Mouse (Mus musculus): Measurements from ENCODE around the gene Slc3a1. TPM values are rescaled to one million over a fixed set of nuclear protein-coding genes. Genes with fewer than 3 reads are reported as not detected.

Gene Slc3a1
- polyA plus RNA-seq, 1 experiment from 2014 or later, result 0.36 TPM

- no peak for ATAC-seq (replicated peaks)
- Histone ChIP-seq H3K36me3 (no peaks in the 10 kb centered on the region), H3K4me2 (replicated peaks) (no peak overlapping the region), H3K9me3 (no peaks in the 10 kb centered on the region), H3K4me1 (peaks cover 24% of the 10 kb centered on the region), H3K27me3 (no peaks in the 10 kb centered on the region), H3K27ac (replicated peaks) (no peak overlapping the region), H3K4me3 (peak overlapping the region; percentile 100; the same call in 1 of the 2 replicates), H3K9ac (replicated peaks) (no peak overlapping the region)
- WGBS, result 92% methylated on average over 6 of the region's 6 CpGs
Measured at GRCm38 (mm10) chr17:85091762-85092161, 63.6 kb downstream of the Slc3a1 start.

GRCm38 (mm10) chr17:85096396-85096795 lies 68.2 kb downstream of the Slc3a1 start:
- WGBS, result 95% methylated on average over 3 of the region's 3 CpGs
- ATAC-seq (replicated peaks), result no peak
- H3K36me3 ChIP-seq, result peaks cover 22% of the 10 kb centered on the region
- peaks cover 2% of the 10 kb centered on the region for H3K4me1 ChIP-seq
- no peak overlapping the region for H3K4me3 ChIP-seq
- H3K9me3 ChIP-seq, result 0 out of 2 replicates have a peak, but pooled peaks cover 6% of the 10 kb centered on the region
- no peak overlapping the region for H3K27ac ChIP-seq (replicated peaks)
- no peaks in the 10 kb centered on the region for H3K27me3 ChIP-seq
- H3K4me2 ChIP-seq (replicated peaks), result no peak overlapping the region
- H3K9ac ChIP-seq (replicated peaks), result no peak overlapping the region

- no peak overlapping the region for H3K4me3 ChIP-seq
- H3K9me3 ChIP-seq, result 0 out of 2 replicates have a peak, but pooled peaks cover 6% of the 10 kb centered on the region
- no peak for ATAC-seq (replicated peaks)
- no peaks in the 10 kb centered on the region for H3K4me1 ChIP-seq
- H3K27me3 ChIP-seq, result no peaks in the 10 kb centered on the region
- H3K36me3 ChIP-seq, result peaks cover 22% of the 10 kb centered on the region
- 90% methylated on average over 7 of the region's 7 CpGs for WGBS
- H3K4me2 ChIP-seq (replicated peaks), result no peak overlapping the region
- no peak overlapping the region for H3K9ac ChIP-seq (replicated peaks)
- no peak overlapping the region for H3K27ac ChIP-seq (replicated peaks)
Measured at GRCm38 (mm10) chr17:85098677-85099323, 70.6 kb downstream of the Slc3a1 start.

- 91% methylated on average over 3 of the region's 3 CpGs for WGBS
- no peak overlapping the region for H3K4me2 ChIP-seq (replicated peaks)
Measured at GRCm38 (mm10) chr17:85100232-85100631, 72.1 kb downstream of the Slc3a1 start.

GRCm38 (mm10) chr17:85101751-85102150 lies 73.6 kb downstream of the Slc3a1 start:
- no peak for ATAC-seq (replicated peaks)
- H3K27ac ChIP-seq (replicated peaks), result no peak overlapping the region
- 0 out of 2 replicates have a peak, but pooled peaks cover 6% of the 10 kb centered on the region for H3K9me3 ChIP-seq
- no peak overlapping the region for H3K9ac ChIP-seq (replicated peaks)
- no peaks in the 10 kb centered on the region for H3K4me1 ChIP-seq
- H3K4me2 ChIP-seq (replicated peaks), result no peak overlapping the region
- peaks cover 22% of the 10 kb centered on the region for H3K36me3 ChIP-seq
- 86% methylated on average over 7 of the region's 7 CpGs for WGBS
- H3K27me3 ChIP-seq, result no peaks in the 10 kb centered on the region
- H3K4me3 ChIP-seq, result no peak overlapping the region

More at GRCm38 (mm10) chr17:85100232-85100631, 72.1 kb downstream of the Slc3a1 start:
- no peak overlapping the region for H3K9ac ChIP-seq (replicated peaks)
- no peaks in the 10 kb centered on the region for H3K4me1 ChIP-seq
- no peak overlapping the region for H3K4me3 ChIP-seq
- peaks cover 22% of the 10 kb centered on the region for H3K36me3 ChIP-seq
- H3K27me3 ChIP-seq, result no peaks in the 10 kb centered on the region
- H3K27ac ChIP-seq (replicated peaks), result no peak overlapping the region
- ATAC-seq (replicated peaks), result no peak
- 0 out of 2 replicates have a peak, but pooled peaks cover 6% of the 10 kb centered on the region for H3K9me3 ChIP-seq

GRCm38 (mm10) chr17:85103310-85103709 lies 75.1 kb downstream of the Slc3a1 start:
- WGBS, result 78% methylated on average over 2 of the region's 2 CpGs
- no peak overlapping the region for H3K4me2 ChIP-seq (replicated peaks)
- no peak overlapping the region for H3K27ac ChIP-seq (replicated peaks)
- no peaks in the 10 kb centered on the region for H3K4me1 ChIP-seq
- H3K4me3 ChIP-seq, result no peak overlapping the region
- peaks cover 10% of the 10 kb centered on the region for H3K36me3 ChIP-seq
- no peak overlapping the region for H3K9ac ChIP-seq (replicated peaks)
- H3K27me3 ChIP-seq, result no peaks in the 10 kb centered on the region
- H3K9me3 ChIP-seq, result 0 out of 2 replicates have a peak, but pooled peaks cover 6% of the 10 kb centered on the region
- no peak for ATAC-seq (replicated peaks)

- Histone ChIP-seq H3K4me2 (replicated peaks) (no peak overlapping the region), H3K9me3 (no peaks in the 10 kb centered on the region), H3K36me3 (no peaks in the 10 kb centered on the region), H3K27ac (replicated peaks) (no peak overlapping the region), H3K4me3 (no peak overlapping the region), H3K9ac (replicated peaks) (no peak overlapping the region), H3K4me1 (no peaks in the 10 kb centered on the region), H3K27me3 (no peaks in the 10 kb centered on the region)
- no peak for ATAC-seq (replicated peaks)
- WGBS, result 100% methylated on average over 1 of the region's 1 CpGs
Measured at GRCm38 (mm10) chr17:85110640-85111039, 82.5 kb downstream of the Slc3a1 start.

GRCm38 (mm10) chr17:85113441-85113840 lies 85.3 kb downstream of the Slc3a1 start:
- H3K27me3 ChIP-seq, result no peaks in the 10 kb centered on the region
- H3K36me3 ChIP-seq, result no peaks in the 10 kb centered on the region
- H3K9me3 ChIP-seq, result no peaks in the 10 kb centered on the region
- no peaks in the 10 kb centered on the region for H3K4me1 ChIP-seq
- H3K9ac ChIP-seq (replicated peaks), result no peak overlapping the region
- no peak overlapping the region for H3K27ac ChIP-seq (replicated peaks)
- no peak overlapping the region for H3K4me2 ChIP-seq (replicated peaks)
- whole genome bisulfite sequencing, result 80% methylated on average over 8 of the region's 8 CpGs
- H3K4me3 ChIP-seq, result no peak overlapping the region
- ATAC-seq (replicated peaks), result no peak

Other genes with a start within 250 kb of the Slc3a1 start
- 44.2 and 44.4 TPM in 2 replicates for gene Lrpprc, start 237.6 kb upstream of the Slc3a1 start, polyA plus RNA-seq (2015; fragmentation: Nextera tagmentation; extraction: Ambion mirVana)
- 98.2 and 105 TPM in 2 replicates for gene Ppm1b, start 71.6 kb upstream of the Slc3a1 start, polyA plus RNA-seq (2015; fragmentation: Nextera tagmentation; extraction: Ambion mirVana)
- gene Prepl, start 61.9 kb downstream of the Slc3a1 start, polyA plus RNA-seq (2015; fragmentation: Nextera tagmentation; extraction: Ambion mirVana), result 56.1 and 62.0 TPM in 2 replicates
- gene Camkmt, start 62.2 kb downstream of the Slc3a1 start, polyA plus RNA-seq (2015; fragmentation: Nextera tagmentation; extraction: Ambion mirVana), result 19.3 TPM in 2 replicates